Mouse (Mus musculus): ENCODE results near the gene Urah. TPM values are rescaled to one million over a fixed set of nuclear protein-coding genes. Genes with fewer than 3 reads are reported as not detected.

Urah gene
- total RNA-seq, 2 experiments from 2014 or later, result 3.9 to 5.9 TPM

- DNase-seq (ENCODE audit: extremely low spot score in 1 of 2, low spot score in 2 of 2), result peak; percentile 86 to 93
- Histone ChIP-seq H3K27ac (no peak within 1 kb of the TSS), H3K4me3 (no peak within 1 kb of the TSS)
- peak; percentile 89 for TF ChIP-seq CTCF (IDR thresholded peaks at IDR 0.05)
- intact Hi-C loops (cut with DNase I), result loop anchor here (1.0 to 5.0 kb wide), 4 partner anchors 37 to 331 kb away; partner anchors contain the start of genes Psmd13 and Sirt3
These were observed 10.3 kb downstream of the Urah start, which contains the start of gene Scgb1c1 for GRCm38 (mm10) chr7:140844905-140845665. Scgb1c1 (plus strand) TSS chr7:140845547.

- Histone ChIP-seq H3K27ac (no peak overlapping the region), H3K4me3 (no peak overlapping the region)
- intact Hi-C loops (cut with DNase I), result loop anchor here (1.0 to 5.0 kb wide), 3 partner anchors 37 to 331 kb away; partner anchors contain the start of genes Psmd13 and Sirt3
- no peak for TF ChIP-seq CTCF (IDR thresholded peaks at IDR 0.05)
- DNase-seq (ENCODE audit: extremely low spot score in 1 of 2, low spot score in 2 of 2), result no peak
These were observed 10.9 kb downstream of the Urah start for GRCm38 (mm10) chr7:140845683-140846082.

GRCm38 (mm10) chr7:140846676-140847075 is 11.9 kb downstream of the Urah start:
- intact Hi-C loops (cut with DNase I), result loop anchor here (5.0 kb wide), 1 partner anchor 36 kb away; the partner anchor contains the start of genes Psmd13 and Sirt3
- no peak overlapping the region for H3K27ac ChIP-seq
- DNase-seq (ENCODE audit: extremely low spot score in 1 of 2, low spot score in 2 of 2), result no peak
- H3K4me3 ChIP-seq, result no peak overlapping the region
- TF ChIP-seq CTCF (IDR thresholded peaks at IDR 0.05), result no peak

- no peak for TF ChIP-seq CTCF (IDR thresholded peaks at IDR 0.05)
- intact Hi-C loops (cut with DNase I), result loop anchor here (5.0 kb wide), 1 partner anchor 34 kb away; the partner anchor contains the start of genes Psmd13 and Sirt3
- Histone ChIP-seq H3K4me3 (no peak within 1 kb of the TSS), H3K27ac (no peak within 1 kb of the TSS)
- DNase-seq (ENCODE audit: extremely low spot score in 1 of 2, low spot score in 2 of 2), result no peak
These were observed 13.2 kb downstream of the Urah start, which contains the start of gene Odf3 for GRCm38 (mm10) chr7:140847755-140848580. Odf3 (plus strand) TSS chr7:140847805.

- intact Hi-C loops (cut with DNase I), result loop anchor here (5.0 kb wide), 1 partner anchor 34 kb away; the partner anchor contains the start of genes Psmd13 and Sirt3
- DNase-seq (ENCODE audit: extremely low spot score in 1 of 2, low spot score in 2 of 2), result no peak
- H3K27ac ChIP-seq, result no peak overlapping the region
- H3K4me3 ChIP-seq, result no peak overlapping the region
- no peak for TF ChIP-seq CTCF (IDR thresholded peaks at IDR 0.05)
These were observed 13.8 kb downstream of the Urah start for GRCm38 (mm10) chr7:140848591-140848990.

GRCm38 (mm10) chr7:140851916-140852315 is 17.1 kb downstream of the Urah start:
- H3K4me3 ChIP-seq, result no peak overlapping the region
- TF ChIP-seq CTCF (IDR thresholded peaks at IDR 0.05), result no peak
- H3K27ac ChIP-seq, result no peak overlapping the region
- DNase-seq (ENCODE audit: extremely low spot score in 1 of 2, low spot score in 2 of 2), result no peak
- intact Hi-C loops (cut with DNase I), result no loop called here

- Histone ChIP-seq H3K27ac (no peak overlapping the region), H3K4me3 (no peak overlapping the region)
- intact Hi-C loops (cut with DNase I), result no loop called here
- no peak for TF ChIP-seq CTCF (IDR thresholded peaks at IDR 0.05)
- no peak for DNase-seq (ENCODE audit: extremely low spot score in 1 of 2, low spot score in 2 of 2)
These were observed 18.6 kb downstream of the Urah start for GRCm38 (mm10) chr7:140853386-140853785.

GRCm38 (mm10) chr7:140854483-140854882 is 19.7 kb downstream of the Urah start:
- intact Hi-C loops (cut with DNase I), result no loop called here
- no peak overlapping the region for H3K4me3 ChIP-seq
- H3K27ac ChIP-seq, result no peak overlapping the region
- no peak for DNase-seq (ENCODE audit: extremely low spot score in 1 of 2, low spot score in 2 of 2)
- no peak for TF ChIP-seq CTCF (IDR thresholded peaks at IDR 0.05)

- Histone ChIP-seq H3K27ac (peak overlapping the region; percentile 90), H3K4me3 (peak overlapping the region; percentile 75)
- DNase-seq (ENCODE audit: extremely low spot score in 1 of 2, low spot score in 2 of 2), result no peak
- TF ChIP-seq CTCF (IDR thresholded peaks at IDR 0.05), result no peak
- intact Hi-C loops (cut with DNase I), result loop anchor here (5.0 kb wide), 1 partner anchor 317 kb away; the partner anchor contains the start of gene Rnh1
These were observed 20.4 kb downstream of the Urah start for GRCm38 (mm10) chr7:140855181-140855580.

- no peak for TF ChIP-seq CTCF (IDR thresholded peaks at IDR 0.05)
- intact Hi-C loops (cut with DNase I), result loop anchor here (5.0 kb wide), 1 partner anchor 316 kb away; the partner anchor contains the start of gene Rnh1
- H3K27ac ChIP-seq, result peak within 1 kb of the TSS; percentile 90
These were observed 21.3 kb downstream of the Urah start, which contains the start of gene Gm45785 for GRCm38 (mm10) chr7:140855860-140856784. Gm45785 (minus strand) TSS chr7:140856331.

More at GRCm38 (mm10) chr7:140855860-140856784, 21.3 kb downstream of the Urah start, which contains the start of gene Gm45785:
- peak within 1 kb of the TSS; percentile 75 for H3K4me3 ChIP-seq
- DNase-seq (ENCODE audit: extremely low spot score in 1 of 2, low spot score in 2 of 2), result peak; percentile 74 to 82

Data from left cerebral cortex, adult 2 months (tissue).